Mouse (Mus musculus) A20 (cell line): Measurements from ENCODE around the gene Npat.

Experiments
- DNase-seq: peaks from one replicate; pipeline ENCODE4 v3.0.0-alpha.2; 2011; ENCODE audit warnings: low read depth, low spot score

Gene Npat

GRCm38 (mm10) chr9:53536558-53537320 is at the start of gene Npat, which contains the start of gene Atm:
TSS of gene Npat (plus strand) at chr9:53537047.
TSS of gene Atm (minus strand) at chr9:53536740.
- DNase-seq: peak; percentile 100

- DNase-seq: no peak
Measured at GRCm38 (mm10) chr9:53508053-53508452, 28.8 kb upstream of the Npat start.

GRCm38 (mm10) chr9:53514091-53514490 is 22.8 kb upstream of the Npat start:
- no peak for DNase-seq

- DNase-seq: no peak
Measured at GRCm38 (mm10) chr9:53517373-53518009, 19.4 kb upstream of the Npat start.

GRCm38 (mm10) chr9:53535416-53536320 is 1.2 kb upstream of the Npat start:
- peak; percentile 57 for DNase-seq

GRCm38 (mm10) chr9:53537336-53537965 is 604 bp downstream of the Npat start:
- DNase-seq: no peak

GRCm38 (mm10) chr9:53570662-53571061 is 33.8 kb downstream of the Npat start:
- no peak for DNase-seq

- DNase-seq: no peak
Measured at GRCm38 (mm10) chr9:53572516-53573307, 35.9 kb downstream of the Npat start.

- DNase-seq: no peak
Measured at GRCm38 (mm10) chr9:53575721-53576120, 38.9 kb downstream of the Npat start.

- no peak for DNase-seq
Measured at GRCm38 (mm10) chr9:53581870-53582269, 45.0 kb downstream of the Npat start.

GRCm38 (mm10) chr9:53594764-53595163 is 57.9 kb downstream of the Npat start:
- peak; percentile 80 for DNase-seq

GRCm38 (mm10) chr9:53596971-53597600 is 60.2 kb downstream of the Npat start:
- no peak for DNase-seq

GRCm38 (mm10) chr9:53598631-53599030 is 61.8 kb downstream of the Npat start:
- no peak for DNase-seq

GRCm38 (mm10) chr9:53601541-53601940 is 64.7 kb downstream of the Npat start:
- DNase-seq: no peak

- DNase-seq: peak; percentile 76
Measured at GRCm38 (mm10) chr9:53603384-53603783, 66.5 kb downstream of the Npat start.

- DNase-seq: no peak
Measured at GRCm38 (mm10) chr9:53603849-53604248, 67.0 kb downstream of the Npat start.

GRCm38 (mm10) chr9:53604954-53605353 is 68.1 kb downstream of the Npat start:
- no peak for DNase-seq

- no peak for DNase-seq
Measured at GRCm38 (mm10) chr9:53607192-53607591, 70.3 kb downstream of the Npat start.

- no peak for DNase-seq
Measured at GRCm38 (mm10) chr9:53607816-53608215, 71.0 kb downstream of the Npat start.

GRCm38 (mm10) chr9:53609306-53609967 is 72.6 kb downstream of the Npat start:
- no peak for DNase-seq
